Mouse (Mus musculus) E14TG2a.4 (cell line): Measurements from ENCODE around the gene Opn4.

Source experiments
- CTCF ChIP-seq: conservative IDR thresholded peaks from 2 replicates; pipeline ENCODE4 v1.5.1; 2014; ENCODE audit warnings: low read length
- NANOG ChIP-seq: IDR thresholded peaks from 2 replicates; pipeline ENCODE4 v1.6.1; 2014; ENCODE audit warnings: borderline replicate concordance, low read length, mixed read lengths

GRCm38 (mm10) chr14:34548391-34549001 lies 51.4 kb downstream of the Opn4 start:
- no peak for TF ChIP-seq CTCF
- no peak for TF ChIP-seq NANOG
